Mouse (Mus musculus) mouse embryonic stem cell (cell line): ENCODE measurements around the gene Kcnj16.

Source experiments
- in situ Hi-C, 2 experiments: fragments of 300-500 bp; cut with MboI; formaldehyde crosslinking; loops; 1 replicate in 1 of 2; 3 replicates in 1 of 2; pipeline ENCODE4 v1.14.3; 2019 to 2020; ENCODE audit warnings: low sequenced_read_pairs in 2 of 2, low pct_unique_long_range_greater_than_20kb in 1 of 2, mixed read lengths in 1 of 2; ENCODE audit not compliant: unreplicated experiment in 1 of 2

The Kcnj16 gene

GRCm38 (mm10) chr11:111054252-111054651 is 86.4 kb downstream of the Kcnj16 start:
- in situ Hi-C loops: loop anchor here in 1 of 2 experiments (25.0 kb wide), 1 partner anchor 692 kb away; no protein-coding TSS in a partner anchor

- in situ Hi-C loops: loop anchor here in 1 of 2 experiments (25.0 kb wide), 1 partner anchor 693 kb away; no protein-coding TSS in a partner anchor
Measured at GRCm38 (mm10) chr11:111054854-111055822, 87.3 kb downstream of the Kcnj16 start.

GRCm38 (mm10) chr11:111056030-111056429 is 88.2 kb downstream of the Kcnj16 start:
- in situ Hi-C loops: loop anchor here in 1 of 2 experiments (25.0 kb wide), 1 partner anchor 694 kb away; no protein-coding TSS in a partner anchor

GRCm38 (mm10) chr11:111057435-111057834 is 89.6 kb downstream of the Kcnj16 start:
- in situ Hi-C loops: loop anchor here in 1 of 2 experiments (25.0 kb wide), 1 partner anchor 695 kb away; no protein-coding TSS in a partner anchor

GRCm38 (mm10) chr11:111059440-111059839 is 91.6 kb downstream of the Kcnj16 start:
- in situ Hi-C loops: loop anchor here in 1 of 2 experiments (25.0 kb wide), 1 partner anchor 697 kb away; no protein-coding TSS in a partner anchor

GRCm38 (mm10) chr11:111060216-111060615 is 92.4 kb downstream of the Kcnj16 start:
- in situ Hi-C loops: loop anchor here in 1 of 2 experiments (25.0 kb wide), 1 partner anchor 698 kb away; no protein-coding TSS in a partner anchor

- in situ Hi-C loops: loop anchor here in 1 of 2 experiments (25.0 kb wide), 1 partner anchor 703 kb away; no protein-coding TSS in a partner anchor
Measured at GRCm38 (mm10) chr11:111064751-111065527, 97.1 kb downstream of the Kcnj16 start.

- in situ Hi-C loops: loop anchor here in 1 of 2 experiments (25.0 kb wide), 1 partner anchor 703 kb away; no protein-coding TSS in a partner anchor
Measured at GRCm38 (mm10) chr11:111065635-111066298, 97.9 kb downstream of the Kcnj16 start, which contains the start of gene Kcnj2. TSS of gene Kcnj2 (plus strand) at chr11:111066164.

GRCm38 (mm10) chr11:111066299-111066691 is 98.5 kb downstream of the Kcnj16 start:
- in situ Hi-C loops: loop anchor here in 1 of 2 experiments (25.0 kb wide), 1 partner anchor 704 kb away; no protein-coding TSS in a partner anchor

GRCm38 (mm10) chr11:111067787-111068186 is 100.0 kb downstream of the Kcnj16 start:
- in situ Hi-C loops: loop anchor here in 1 of 2 experiments (25.0 kb wide), 1 partner anchor 705 kb away; no protein-coding TSS in a partner anchor

GRCm38 (mm10) chr11:111070460-111070859 is 102.6 kb downstream of the Kcnj16 start:
- in situ Hi-C loops: loop anchor here in 1 of 2 experiments (25.0 kb wide), 1 partner anchor 708 kb away; no protein-coding TSS in a partner anchor

GRCm38 (mm10) chr11:111074131-111074530 is 106.3 kb downstream of the Kcnj16 start:
- in situ Hi-C loops: loop anchor here in 1 of 2 experiments (25.0 kb wide), 1 partner anchor 712 kb away; no protein-coding TSS in a partner anchor
